Mouse (Mus musculus) hindlimb bud, embryonic 11.5 days (tissue): ENCODE results near the gene Plpp6.
"Not testable (repeated sequence)": the region's sequence is repeated elsewhere in the genome, so short reads cannot be mapped to it uniquely, and the experiment has no call there.

ENCODE experiments used
- DNase-seq: peaks from one replicate; pipeline ENCODE4 v3.0.0-alpha.2; 2012; ENCODE audit warnings: low read depth, low spot score; ENCODE audit errors: extremely low spot score

Gene Plpp6

DNA sequence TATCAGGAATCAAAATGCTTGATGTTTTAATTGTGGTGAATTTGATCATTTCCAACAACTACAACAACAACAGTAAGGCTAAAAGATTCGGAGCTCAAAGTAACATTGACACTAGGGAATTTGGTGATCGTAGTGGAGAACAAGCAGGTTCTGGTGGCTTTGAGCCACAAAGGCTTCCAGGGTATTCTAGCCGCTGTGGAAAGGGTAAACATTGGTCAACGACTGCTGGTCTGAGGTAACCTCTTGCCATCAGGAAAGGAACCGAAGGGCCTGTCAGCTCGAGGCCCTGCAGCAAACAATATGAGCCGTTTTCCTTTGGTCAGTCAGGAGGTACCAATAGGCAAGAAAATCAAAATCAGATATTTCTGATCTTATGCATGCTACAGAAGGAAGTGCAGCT lies 18.9 kb downstream of the Plpp6 start:
- DNase-seq = no peak

DNA sequence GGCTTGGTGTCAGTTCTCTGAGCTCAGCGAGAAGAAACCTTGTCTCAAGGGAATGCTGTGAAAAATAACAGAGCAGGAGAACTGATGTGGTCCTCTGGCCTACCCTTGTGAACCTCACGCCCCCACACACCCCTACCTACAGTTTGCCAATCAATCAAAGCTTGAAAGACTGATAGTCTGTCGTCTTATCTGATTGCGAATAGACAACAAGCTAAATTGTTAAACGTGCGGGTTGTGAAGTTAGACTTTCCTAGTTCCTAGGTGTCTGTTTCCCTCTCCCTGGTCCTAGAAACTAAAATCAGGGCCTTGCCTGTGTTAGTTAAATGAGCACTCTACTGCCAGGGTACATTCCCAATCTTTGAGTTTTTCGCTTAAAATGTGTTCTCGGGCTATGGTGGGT lies 25.8 kb downstream of the Plpp6 start:
- DNase-seq = no peak

DNA sequence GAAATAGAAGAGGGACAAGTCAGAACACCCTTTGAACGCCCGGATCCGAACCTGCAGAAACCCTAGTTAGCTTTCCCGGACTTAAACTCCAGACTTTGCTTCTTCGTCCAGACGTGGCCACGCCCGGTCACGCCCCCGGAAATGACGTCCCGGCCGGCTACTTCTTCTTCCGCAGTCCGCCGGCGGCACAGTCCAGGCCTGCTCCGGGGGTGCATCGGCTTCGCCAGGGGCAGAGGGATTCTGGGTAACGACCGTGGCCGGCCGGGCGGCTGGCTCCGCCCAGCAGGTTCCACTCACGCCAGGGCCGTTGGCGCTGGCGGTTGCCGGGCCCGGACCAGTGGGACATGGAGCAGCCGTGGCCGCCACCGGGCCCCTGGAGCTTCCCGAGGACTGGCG lies 26.4 kb downstream of the Plpp6 start, which contains the start of gene Cdc37l1:
Gene Cdc37l1 (plus strand): TSS at position 159 of the 396 bp plus-strand sequence.
- peak; percentile 62 for DNase-seq

DNA sequence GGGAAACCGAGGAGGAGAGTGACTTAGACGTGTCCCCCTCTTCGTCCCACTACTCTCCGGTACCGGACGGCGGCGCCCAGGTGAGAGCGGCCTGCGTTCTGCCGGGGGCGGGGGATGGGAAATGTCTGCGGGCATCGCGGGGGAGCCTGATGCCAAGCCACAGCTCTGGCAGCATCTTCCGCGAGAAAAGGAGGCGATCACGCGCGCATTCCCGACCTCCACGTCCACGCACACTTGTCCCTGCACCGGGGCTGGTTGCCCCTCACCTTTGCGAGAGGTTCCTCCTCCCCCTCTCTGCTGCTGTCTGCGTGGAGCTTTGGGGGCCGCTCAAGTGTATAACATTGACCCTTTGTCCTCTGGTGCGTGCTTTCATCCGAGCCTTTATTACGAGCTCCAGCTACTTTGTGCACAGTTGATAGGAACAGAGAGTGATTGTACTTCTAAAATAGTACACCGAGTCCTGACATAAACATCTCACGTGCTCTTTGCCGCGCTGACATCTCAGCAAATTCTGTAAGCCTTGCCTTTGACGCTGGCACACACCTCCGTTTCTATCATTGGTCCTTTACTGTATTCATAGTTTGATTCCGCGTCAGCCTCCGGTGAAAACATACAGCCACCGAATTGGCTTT lies 27.0 kb downstream of the Plpp6 start:
- DNase-seq = no peak

DNA sequence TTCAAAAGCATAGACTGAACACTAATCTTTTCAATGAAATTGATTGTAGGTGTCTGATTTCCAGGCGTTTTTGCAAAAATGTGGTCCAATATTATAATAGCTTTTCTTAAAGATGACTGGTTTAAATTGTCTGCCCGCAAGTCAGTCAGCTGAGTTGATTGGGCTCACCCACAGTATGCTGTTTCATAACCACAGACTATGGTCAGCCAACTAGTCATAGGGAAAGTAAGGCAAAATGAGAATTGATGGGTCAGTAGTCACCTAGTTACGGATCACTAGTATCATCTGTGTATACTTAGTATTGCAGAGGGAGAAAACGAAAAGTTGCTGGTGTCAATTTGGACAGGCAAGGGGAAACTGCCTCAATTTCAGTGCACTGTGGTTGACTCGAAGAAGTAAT lies 27.6 kb downstream of the Plpp6 start:
- DNase-seq = no peak

DNA sequence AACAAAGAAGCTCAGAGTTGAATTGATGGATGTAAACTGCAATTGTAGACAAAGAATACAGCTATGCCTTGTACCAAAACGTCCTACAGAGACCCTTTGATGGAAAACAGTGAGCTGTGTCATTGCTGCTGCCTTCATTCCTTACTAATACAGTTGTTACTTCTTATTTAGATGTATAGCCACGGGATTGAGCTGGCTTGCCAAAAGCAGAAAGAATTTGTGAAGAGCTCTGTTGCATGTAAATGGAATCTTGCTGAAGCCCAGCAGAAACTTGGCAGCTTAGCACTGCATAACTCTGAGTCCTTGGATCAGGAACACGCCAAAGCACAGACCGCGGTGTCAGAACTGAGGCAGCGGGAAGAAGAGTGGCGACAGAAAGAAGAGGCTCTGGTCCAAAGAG lies 31.1 kb downstream of the Plpp6 start:
- DNase-seq = no peak

DNA sequence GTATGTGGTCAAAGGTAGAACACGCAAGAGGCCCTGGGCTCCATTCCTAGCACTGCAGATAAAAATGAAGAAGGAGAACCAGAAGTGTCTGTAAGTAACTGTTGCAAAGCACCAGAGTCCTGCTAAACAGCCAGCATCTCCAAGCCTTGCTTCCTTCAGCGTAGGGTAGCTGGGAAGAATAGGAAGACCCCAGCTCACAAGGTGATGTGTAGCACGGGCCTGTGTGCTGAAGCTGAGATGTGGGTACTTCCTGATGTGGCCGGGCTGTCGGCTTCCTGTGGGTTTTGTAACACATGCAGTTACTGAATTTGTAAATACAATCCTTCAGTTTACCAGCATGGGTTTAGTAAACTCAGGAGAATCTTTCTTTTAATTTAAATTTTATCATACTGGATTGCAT lies 31.6 kb downstream of the Plpp6 start:
- DNase-seq = no peak

DNA sequence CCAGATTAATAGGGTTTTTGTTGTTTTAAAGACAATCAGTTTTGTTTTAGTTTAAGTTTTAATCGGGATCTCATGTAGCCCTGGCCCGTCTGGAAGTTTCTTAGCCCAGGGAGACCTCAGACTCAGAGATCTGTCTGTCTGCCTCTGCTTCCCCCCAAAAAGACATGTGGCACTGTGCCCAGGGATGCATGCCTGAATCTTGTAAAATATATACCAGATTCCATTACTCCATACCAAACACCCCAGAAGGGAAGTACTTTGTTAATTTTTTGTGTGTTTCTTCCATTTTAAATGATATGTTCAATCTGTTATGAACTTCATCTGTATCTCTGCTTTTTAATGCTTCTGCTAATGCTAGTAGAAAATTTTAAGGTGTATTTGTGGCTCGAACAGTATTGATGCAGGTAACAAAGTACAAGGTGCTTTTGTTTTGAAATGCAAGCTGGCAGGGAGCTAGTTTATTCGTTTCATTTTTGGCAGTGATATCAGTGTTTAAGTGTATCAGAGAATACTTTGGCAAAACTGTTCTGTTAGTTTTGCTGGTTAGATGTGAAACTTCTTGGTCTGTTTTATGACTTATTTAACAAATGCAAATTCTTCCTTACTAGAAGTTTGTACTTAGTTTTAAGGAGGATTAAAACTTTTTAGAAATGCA lies 34.4 kb downstream of the Plpp6 start:
- no peak for DNase-seq

DNA sequence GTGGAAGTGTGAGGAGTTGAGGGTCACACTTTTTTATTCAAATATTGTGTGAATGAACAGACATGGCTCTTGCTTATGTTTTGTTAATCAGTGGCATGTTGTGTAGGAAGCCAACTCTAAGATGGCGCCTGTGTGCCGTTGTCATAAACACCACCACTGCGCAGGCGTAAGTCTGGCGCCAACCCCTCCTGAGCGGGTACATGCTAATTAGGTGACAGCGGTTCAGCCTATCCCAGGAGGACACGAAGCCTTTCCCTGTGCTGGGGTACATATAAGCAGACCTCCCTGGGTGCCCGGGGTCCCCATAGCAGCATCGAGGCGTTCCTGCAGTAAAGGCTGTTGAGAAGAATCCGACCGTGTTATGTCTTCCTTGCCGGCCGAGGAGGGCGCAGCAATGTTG lies 36.6 kb downstream of the Plpp6 start:
- DNase-seq = not testable (repeated sequence)

DNA sequence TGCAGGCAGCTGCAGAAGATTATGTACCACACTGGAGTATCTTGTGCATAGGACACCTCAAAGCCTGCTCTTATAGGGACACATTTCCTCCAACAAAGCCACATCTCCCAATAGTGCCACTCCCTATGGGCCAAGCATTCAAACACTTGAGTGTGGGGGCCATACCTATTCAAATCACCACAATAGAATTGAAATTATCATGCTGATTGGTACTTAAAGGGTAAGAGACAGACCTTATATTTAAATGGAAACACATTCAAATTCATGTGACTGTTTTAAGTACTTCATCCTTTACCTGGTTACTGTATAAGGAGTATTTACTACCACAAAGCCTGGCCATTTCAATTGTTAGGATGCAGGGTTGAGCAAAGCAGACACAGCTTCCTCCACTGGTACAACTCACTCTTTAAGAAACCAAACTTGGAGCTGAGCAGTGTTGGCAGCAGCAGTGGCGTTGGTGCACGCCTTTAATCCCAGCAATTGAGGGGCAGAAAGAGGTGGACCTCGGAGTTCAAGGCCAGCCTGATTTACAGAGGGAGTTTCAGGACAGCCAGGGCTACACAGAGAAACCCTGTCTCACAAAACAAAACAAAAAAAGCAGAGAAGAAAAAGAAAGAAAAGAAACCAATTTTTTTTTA lies 44.4 kb downstream of the Plpp6 start:
- no peak for DNase-seq

DNA sequence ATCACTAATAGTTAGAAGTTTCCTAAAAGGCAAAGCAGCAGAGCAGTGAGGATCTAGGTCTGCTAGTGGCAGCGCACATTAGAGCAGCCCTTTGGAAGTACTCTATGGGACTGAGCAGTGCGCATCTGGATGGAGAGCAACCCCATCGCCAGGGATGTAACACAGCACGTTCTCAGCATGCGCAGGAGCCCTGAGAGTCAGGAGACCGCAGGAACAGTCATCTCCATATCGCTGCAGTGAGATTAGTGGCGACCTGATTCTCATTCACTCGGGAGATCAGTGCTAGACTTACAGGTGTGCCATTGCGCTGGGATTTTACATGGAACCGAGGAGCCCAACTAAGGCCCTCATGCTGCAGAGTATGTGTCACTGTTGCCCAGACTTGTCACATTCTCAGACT lies 45.3 kb downstream of the Plpp6 start:
- DNase-seq = no peak

DNA sequence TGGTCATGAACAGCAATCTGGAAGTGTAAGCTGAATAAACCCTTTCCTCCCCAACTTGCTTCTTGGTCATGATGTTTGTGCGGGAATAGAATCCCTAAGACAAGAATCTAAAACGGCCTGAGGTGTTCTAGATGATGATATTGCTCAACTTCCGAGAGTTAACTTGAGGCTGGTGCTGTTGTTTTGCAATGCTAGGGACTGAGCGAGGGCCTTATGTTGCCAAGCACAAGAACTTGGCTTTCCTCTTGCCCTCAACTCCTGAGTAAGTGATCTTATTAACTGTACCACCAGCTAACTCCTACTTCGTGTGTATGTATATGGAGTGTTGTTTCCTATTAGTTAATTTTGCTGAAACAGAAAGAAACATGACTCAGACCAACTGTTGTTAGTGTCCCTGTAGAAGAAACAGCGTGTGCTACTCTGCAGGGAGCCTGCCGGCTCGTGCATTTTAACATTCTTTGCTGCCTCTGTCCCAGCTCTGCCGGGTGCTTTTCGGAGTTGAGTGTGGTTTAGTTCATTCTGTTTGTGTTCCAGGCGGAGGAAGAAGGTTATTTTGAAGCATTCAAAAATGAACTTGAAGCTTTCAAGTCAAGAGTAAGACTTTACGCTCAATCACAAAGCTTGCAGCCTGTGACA lies 47.7 kb downstream of the Plpp6 start:
- DNase-seq = no peak

DNA sequence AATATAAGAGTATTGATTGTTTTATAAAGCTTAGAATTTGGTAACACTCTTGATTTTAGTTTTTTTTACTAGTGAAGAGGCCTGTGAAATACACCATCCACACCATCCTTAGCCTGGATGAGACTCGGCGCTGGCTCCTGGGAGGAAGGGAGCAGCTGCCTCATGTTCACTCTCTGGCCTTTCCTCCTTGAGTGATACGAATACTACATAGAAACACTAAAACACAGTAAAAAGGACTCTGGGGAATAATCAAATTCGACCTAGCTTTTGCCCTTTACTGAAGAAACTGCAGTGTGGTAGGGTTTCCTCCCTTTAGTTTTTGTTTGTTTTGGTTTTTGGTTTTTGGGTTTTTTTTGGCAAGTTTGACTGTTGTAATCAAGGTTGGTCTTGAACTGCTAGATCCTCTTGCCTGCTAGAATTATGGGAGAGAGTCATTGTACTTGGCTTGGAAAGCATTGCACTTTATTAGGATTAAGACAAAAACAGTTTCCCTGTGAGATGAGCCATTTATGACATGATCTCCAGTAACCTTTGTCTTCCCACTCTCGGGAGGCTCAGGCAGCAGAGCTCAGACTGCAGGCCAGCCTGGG lies 50.8 kb downstream of the Plpp6 start:
- DNase-seq = no peak

DNA sequence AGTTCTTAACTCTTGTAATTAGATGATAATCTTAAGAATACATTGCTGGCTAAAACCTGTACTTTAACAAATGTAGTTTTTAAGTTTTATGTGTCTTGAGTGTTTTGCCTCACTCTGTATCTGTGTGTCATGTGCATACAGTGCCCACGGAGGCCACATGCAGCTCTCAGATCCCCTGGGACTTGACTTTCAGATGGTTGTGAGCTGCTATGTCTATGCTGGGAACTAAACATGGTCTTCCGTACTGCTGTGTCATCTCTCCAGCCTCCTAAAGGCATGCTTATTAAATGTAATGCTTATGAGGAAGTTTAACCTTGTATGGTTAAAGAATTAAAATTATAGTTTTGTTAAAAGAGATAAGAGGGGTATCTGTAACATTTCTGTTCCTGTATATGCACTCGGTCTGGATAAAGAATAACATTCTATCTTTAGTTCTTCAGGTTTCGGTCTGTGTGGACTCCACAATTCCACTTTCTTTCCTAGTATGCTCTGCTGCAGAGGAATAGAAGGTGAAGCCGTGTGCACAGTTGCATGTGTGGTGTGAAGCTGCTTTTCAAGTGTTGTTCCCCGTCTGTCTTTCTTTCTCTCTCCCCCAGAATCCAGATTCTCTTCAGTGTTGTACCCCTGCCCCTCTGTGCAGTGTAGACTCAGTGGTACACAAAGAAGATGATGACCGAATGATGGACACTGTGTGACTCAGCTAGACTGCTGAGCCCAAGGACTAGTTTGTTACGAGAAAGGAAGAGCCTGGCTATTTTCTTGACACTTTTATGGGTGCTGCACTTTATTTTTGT lies 51.9 kb downstream of the Plpp6 start:
- no peak for DNase-seq

DNA sequence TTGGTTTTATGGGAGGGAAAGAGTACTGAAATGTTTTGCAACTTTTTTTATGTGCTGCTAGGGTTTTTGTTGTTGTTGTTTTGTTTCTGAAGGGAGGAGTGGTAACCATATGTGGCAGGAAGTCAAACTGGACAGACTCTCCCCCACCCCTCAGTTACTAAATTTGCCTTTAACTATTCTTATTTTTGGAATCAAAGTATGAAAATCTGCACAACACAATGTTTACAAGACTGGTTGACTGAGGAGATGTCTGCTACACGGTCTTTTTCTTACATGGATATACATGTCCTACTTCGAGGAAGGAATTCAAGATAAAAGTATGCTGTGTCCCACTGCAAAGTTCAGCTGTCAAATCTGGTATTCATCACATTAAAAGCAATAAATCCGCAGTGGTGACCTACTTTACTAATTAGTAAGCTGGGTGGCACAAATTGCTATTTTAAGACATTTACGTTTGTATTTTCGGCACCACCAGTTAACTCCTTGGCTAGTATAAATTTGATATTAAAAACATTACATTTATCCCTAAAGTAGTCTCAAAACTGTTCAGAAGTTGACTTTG lies 52.5 kb downstream of the Plpp6 start:
- peak; percentile 18 for DNase-seq
